Mouse (Mus musculus) liver, adult 2 months (tissue): ENCODE measurements at regions not wholly inside any gene's neighbourhood (a gene's known extent, or its start where the extent isn't known, plus 50 kb on each side); places are given as distances from the start of the nearest gene placed in this dataset.

Source experiments
- CTCF ChIP-seq: fragments of 200-500 bp; IDR thresholded peaks from 2 replicates; pipeline ENCODE4 v1.5.1; 2011; ENCODE audit warnings: low read depth, low read length, control low read depth
- POLR2A ChIP-seq: fragments of 200-500 bp; IDR thresholded peaks from 2 replicates; pipeline ENCODE4 v1.6.1; 2011; ENCODE audit warnings: low read length, control low read depth; ENCODE audit not compliant: insufficient read depth; ENCODE audit errors: extremely low read depth

- no peak for TF ChIP-seq CTCF
- no peak for TF ChIP-seq POLR2A
Measured at GRCm38 (mm10) chr15:93648646-93649045, 53.0 kb upstream of the Prickle1 start.
